Mouse (Mus musculus): Measurements from ENCODE around the gene Dgki.

Gene Dgki

DNA sequence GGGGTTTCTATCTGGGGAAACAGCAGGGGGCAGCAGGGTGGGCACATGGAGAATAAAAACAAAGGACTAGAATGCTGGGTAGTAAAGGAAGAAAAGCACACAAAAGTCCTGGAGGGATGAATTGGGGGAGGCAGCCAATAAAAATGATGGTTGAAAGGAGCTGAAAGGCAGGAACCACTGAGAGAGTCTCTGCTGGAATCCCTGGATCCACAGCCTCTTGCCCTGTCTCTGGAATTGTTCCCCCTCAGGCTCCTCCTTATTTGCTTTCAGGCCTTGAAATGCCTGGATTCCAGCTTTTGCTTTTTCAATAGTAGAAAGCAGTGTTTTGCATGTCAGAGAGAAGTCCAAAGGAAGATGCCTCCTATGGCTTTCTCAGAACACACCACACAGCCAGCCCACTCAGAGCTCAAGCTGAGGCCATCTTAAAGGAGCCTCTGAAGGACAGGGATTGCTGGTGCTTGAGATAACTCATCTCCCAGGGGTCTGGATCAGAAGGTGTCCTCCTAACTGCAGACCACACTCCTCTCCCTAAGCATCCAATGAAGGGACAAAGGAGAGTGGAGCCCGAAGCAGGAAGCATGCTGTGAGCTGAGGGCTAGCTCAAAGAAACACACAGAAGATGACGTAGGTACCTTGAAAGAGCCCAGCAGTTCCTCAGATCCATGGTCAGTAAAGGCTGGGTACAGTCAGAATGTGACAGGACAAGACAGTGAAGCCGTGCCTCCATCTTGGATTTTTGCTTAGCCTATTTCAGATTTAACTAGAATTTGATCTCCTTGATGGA is 441.5 kb downstream of the Dgki start:
- DNase-seq (ENCODE audit: low spot score in 2 of 2), result no peak

DNA sequence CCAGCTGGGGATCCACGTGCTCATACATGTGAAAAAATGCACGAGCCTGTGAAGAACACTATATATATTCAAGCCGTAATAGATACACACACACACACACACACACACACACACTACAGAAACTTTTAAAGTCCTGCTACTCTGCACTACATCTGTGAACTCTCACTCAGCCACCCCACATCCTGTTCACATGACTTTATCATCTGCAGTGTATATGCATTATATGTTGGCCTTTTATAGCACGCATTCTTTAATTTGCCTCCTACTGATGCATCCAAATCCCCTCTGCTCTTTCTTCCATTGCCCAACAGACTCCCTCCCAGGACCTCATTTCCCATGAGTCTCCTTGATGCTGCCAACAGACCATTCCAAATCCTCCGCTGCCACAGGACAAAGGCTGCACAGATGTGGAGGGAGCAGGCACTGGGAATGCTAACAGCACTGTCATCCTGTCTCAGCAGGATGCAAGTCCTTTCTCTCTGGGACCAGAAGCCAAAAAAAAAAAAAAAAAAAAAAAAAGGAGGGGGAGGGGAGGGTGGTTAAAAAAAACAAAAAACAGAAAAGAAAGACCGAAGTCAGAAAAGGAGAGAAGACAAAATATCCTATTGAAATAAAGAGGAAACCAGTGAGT is 442.2 kb downstream of the Dgki start:
- DNase-seq (ENCODE audit: low spot score in 2 of 2), result no peak

DNA sequence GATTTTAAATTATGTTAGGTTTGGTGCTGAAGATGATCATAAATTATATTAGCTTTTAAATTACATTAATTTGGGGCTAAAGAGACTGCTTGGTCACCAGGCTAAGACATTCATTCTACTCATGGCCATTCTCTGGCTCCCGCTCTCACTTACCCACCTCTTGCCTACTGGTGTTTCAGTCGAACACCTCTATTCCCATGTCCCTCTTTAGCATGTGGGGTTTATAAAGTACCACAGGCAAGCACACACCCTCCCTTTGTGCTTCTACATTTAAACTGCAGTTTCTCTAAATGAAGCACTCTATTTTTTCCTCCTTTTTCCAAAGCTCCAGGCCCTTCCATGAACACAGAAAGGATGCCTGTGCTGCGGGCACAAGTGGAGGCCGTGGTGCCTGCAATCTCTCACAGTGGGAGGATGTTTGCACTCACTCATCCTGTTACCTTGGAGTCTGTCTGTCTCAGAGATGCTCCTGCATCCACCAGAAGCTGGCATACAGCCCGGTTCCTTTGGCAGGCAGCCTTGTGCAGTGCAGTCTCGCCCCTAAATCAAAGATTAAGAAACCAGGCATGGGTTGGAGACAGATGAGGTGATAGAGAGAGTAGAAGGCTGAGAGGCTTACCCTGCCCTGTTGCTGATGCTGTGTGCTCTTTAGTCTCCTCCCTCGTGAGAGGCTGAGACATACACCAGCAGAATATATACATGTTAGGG is 449.4 kb downstream of the Dgki start:
- no peak for DNase-seq (ENCODE audit: low spot score in 2 of 2)

DNA sequence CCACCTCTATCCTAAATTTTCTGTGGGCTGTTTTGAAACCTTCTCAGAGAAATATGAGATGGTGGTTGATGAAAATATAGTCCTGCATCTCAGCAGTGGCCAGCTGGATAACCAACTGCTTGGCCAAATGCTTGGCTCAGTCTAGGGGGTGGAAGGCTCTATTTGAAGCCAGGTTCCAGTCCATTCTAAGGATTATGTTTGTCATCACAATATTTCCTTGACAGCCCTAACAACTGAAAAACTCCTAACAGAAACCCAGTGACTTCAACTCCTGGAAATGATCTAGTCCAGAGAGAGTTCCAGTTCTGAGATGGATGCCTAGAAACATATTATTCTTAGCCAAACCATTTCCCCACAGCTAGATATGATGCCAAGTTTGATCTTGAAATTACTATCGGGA is 454.7 kb downstream of the Dgki start:
- DNase-seq (ENCODE audit: low spot score in 2 of 2), result no peak

DNA sequence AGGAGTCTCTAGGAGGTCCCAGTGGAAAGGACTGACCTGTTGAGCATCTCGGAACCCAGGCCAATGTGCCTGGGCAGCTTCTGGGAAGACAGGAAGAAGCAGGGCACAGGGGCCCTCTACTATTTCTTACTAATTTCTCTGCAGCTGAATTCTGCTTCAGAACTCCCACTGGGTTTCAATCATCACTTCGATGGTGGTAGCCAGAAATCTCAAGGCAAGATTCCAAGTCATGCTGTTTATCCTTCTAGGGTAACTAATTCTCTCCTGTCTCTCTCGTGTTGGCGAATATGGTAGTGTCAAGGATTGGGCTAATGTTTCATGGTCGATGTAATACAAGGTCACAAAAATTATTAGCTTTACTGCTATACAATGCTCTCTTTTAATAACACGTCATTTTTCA is 455.7 kb downstream of the Dgki start:
- DNase-seq (ENCODE audit: low spot score in 2 of 2), result no peak

DNA sequence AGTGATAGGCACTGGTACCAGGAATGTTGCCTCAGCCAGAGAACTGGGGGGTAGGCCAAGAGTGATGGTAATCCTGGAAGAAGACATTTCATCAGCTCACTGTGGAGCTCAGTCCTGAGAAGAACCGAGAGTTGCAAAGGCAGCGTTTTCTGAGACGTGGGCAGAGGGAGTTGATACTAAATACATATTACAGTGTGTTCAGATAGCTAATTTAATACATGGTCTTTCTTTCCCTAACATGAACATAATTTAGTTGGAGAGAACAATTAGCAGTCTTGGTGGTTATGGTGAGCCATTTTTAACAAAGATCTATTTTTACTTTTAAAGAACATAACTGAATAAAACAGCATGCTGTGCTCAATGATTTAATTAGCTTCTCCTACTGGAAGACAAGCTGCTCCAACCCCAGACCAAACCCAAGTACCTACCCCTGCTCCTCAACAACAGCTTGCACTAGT is 456.9 kb downstream of the Dgki start:
- DNase-seq (ENCODE audit: low spot score in 2 of 2), result no peak

DNA sequence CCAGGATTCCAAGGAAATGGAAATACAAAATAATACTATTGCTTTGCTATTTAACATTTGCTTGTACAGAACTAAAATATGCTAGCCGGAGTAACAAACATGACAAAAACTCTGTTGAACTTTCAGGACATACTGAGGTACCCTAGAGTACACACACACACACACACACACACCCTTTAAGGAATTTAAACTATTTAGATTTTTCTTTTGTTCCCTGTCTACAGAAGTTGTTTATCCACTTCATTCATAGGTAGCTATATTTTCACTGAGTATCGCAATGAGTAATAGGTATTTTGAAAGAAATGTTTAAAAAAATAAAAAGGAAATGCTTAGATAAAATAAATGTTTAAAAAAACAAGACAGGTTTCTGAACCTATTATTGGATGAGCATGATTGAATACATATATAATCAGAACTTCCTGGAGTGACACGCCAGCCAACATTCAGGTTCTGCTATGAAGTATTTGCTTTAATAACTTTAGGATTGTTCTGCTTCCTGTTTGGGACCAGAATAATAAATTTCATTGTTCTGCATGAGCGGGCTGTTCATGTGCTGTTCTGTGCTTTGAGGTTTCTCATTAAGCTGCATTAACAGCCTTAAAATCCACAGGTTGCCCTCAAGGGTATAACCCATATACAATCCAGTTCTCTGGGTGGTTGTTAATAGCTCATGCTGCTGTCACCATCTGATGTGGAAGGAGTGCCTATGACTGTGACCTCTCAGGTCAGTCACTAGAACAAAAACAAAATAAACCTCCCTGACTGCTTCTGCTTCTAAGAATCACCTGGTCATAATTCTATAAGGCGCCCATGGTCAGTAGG is 457.7 kb downstream of the Dgki start:
- DNase-seq (ENCODE audit: low spot score in 2 of 2), result no peak

DNA sequence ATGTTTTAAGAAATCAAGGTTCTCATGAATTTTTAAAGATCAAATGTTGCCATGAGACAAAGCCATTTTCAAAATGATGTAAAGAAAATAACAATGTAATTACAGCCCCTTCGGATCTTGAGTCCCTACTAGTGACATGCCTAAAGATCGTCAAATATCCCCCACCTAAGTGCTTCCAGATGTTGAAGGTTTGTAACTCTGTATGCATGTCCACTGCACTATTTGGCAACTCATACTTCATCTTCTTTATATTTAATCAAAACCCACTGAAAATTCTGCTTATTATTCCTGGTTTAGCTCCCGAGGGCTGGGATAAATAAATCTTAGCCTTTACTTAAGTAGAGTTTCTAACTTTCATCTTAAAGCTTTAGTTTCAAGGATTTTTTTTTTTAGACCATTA is 458.3 kb downstream of the Dgki start:
- no peak for DNase-seq (ENCODE audit: low spot score in 2 of 2)

DNA sequence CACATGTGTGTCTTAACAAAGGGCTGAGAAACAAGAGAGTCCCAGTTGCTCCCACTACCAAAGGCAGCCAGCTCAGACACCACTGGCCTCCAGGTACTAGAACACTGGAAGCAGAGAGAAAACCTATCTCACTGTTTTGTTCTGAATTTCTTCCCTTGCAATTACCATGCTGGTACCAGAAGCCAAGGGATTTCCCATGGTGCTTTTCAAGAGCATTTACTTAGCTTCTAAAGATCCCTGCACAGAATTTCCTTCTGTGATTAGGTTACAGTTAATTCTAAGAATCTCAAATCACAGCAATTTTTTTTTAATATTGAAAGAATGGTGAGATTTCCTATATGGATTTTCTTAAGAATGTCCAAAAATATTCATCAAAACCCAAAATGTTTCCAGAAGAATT is 458.8 kb downstream of the Dgki start:
- DNase-seq (ENCODE audit: low spot score in 2 of 2), result no peak

DNA sequence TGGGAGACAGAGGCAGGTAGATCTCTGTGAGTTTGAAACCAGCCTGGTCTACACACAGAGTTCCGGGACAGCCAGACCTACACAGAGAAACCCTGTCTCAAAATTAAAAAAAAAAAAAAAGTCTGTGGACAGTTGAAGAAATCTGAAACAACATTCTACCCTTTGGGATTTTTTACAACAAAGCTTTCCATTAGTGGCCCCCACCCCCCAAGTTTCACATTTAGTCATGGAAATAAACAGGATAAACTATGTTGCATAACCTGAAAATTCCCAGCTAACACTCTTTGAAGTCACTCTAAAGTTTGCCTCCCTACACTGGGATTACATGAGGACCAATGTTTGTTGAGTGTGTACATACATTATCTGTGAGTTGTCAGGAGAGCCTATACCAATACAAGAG is 461.2 kb downstream of the Dgki start:
- DNase-seq (ENCODE audit: low spot score in 2 of 2), result no peak

DNA sequence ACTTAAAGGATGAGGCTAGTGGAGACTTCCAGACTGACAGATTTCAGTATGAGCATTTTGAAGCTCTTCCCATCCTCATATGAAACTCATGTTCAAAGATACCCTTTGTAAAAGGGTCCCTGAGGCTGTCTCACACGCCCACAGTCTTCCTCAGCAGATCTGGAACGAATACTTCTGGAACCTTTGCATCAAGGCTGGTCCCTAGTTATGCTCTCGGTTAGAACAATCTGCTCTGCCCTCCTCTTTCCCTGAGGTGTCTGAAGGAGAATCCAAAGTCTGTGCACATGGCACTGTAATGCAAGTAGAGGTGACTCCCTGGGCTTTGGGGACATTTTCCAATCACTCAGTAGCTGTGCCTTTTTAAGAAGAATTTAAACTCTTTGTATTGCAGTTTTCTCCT is 464.6 kb downstream of the Dgki start:
- DNase-seq (ENCODE audit: low spot score in 2 of 2), result no peak

DNA sequence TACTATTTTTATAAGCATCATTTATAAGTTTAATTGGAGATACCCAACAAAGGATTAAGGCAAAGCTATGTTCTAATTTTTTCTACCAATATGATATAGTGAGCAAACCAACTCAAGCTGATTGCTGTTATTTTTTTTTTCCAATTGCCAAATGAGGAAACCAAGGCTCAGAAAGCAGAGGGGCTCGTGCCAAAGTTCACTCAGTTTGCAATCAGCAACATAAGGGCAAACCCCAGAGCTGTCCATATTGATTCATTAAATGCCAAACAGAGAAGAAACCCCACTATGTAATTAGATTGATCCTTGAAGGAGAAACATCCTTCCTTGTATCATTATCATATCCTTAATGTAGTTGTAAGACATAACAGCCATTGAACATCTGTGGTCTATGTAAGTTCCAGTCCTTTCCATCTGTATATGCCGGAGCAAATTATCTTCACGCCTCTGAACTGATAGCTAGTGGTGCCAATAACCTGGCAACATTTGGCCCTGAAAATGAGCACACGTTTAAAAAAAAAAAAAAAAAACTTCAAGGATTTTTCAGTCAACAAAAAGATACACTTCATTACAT is 465.2 kb downstream of the Dgki start:
- no peak for DNase-seq (ENCODE audit: low spot score in 2 of 2)

DNA sequence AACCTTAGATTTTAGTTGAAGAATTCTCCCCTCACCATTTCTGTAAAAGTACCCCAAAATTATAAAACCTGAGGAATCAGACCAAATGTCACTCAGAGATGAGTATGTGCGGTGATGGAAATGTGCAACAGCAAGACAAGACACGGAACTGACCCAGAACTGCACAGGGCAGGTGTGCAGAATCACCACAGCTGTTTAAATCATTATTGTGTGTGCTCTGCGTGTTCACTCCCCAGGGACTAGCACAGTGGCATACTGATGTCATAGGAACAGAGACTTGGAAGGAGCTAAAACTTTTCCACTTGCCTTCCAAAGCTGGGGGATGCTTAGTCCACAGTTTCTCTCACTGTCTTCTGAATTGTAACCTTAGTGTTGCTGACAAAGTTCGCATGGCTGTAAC is 467.3 kb downstream of the Dgki start:
- DNase-seq (ENCODE audit: low spot score in 2 of 2), result no peak

DNA sequence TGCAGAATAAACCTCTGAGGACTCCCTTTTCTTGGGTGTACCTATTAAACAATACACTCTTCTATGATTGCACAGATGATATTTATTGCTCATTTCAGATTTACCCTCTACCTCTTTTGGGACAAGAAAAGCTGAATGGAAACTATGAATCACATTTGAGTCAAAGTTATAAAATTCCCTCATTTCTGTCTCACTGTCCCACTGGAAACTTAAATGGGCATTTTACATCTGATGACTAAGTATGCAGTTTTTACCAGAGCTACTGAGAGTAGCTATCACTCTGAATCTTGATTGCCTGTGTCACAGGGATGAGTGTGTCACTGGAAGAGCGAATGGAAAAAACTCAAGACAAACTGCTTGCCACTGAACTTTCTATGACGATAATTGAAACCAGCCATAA is 467.8 kb downstream of the Dgki start:
- DNase-seq (ENCODE audit: low spot score in 2 of 2), result no peak

DNA sequence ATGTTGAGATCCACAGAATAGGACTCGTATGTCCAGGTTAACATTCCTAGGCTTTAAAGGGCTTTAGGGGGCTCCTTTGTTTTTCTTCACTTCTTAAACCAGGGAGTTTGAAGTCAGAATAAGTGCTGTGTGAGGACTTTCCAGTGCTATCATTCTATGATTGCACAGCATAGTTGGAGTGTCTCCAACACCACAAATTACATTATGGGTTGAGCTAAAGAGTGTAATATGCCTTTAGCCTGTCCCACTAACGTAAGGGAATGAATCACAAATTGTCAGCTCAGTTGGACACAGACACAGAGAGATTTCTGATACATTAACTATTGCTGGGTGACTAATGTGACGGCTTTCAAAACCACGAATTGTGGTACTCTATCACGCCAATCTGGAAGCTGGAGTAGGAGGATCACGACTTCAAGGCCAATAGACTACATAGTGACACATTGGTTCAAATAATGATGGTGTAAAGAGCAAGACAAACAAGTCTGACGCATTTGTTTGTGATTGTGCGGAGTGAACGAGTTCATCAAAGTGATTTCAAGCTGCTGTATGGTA is 469.5 kb downstream of the Dgki start:
- DNase-seq (ENCODE audit: low spot score in 2 of 2), result no peak

DNA sequence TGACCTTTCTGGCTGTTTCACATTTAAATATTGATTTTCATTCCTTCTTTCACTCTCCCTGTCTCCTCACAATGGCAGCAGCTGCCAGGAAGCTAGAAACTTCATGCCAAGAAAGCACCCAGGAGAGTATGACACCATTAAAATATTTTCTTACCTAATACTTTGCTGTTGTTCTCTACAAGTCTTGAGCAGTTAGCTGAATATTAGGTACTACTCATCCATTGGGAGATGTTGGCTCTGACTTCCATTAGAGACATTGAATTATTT is 480.3 kb downstream of the Dgki start:
- no peak for DNase-seq (ENCODE audit: low spot score in 2 of 2)

DNA sequence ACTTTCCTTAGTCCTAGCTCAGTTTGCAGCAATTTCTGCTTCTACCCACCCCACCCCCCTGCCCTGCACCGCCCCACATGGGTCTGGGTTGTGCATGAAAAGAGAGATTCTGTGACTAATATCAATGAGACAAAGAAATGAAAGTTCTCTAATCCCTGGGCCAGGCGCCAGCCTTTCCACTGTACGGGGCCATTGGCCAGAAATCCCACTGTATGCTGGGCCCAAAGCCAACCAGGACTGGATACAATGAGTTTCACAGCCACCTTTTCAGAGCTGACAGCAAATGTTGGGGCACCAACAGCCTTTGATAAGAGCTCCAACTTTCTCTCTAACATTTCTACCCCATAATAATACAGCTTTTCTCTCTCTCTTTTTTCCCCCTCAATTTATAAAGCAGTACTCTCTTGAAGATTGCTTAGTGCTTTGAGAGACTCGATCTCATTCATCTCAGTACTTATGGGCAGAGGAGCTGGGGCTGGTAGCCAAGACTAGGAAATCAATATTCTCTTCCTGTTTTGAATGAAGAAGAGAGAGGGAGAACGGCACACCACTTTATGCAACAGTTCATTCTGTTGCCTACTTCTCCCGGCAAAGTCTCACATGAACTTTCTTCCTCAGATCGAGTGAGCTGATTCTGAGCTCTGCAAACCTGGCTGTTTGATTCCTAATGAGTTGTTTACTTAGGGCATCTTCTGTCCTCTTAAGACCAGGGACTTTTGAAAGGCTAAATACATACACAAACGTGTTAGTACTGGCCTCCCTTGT is 480.8 kb downstream of the Dgki start:
- no peak for DNase-seq (ENCODE audit: low spot score in 2 of 2)

DNA sequence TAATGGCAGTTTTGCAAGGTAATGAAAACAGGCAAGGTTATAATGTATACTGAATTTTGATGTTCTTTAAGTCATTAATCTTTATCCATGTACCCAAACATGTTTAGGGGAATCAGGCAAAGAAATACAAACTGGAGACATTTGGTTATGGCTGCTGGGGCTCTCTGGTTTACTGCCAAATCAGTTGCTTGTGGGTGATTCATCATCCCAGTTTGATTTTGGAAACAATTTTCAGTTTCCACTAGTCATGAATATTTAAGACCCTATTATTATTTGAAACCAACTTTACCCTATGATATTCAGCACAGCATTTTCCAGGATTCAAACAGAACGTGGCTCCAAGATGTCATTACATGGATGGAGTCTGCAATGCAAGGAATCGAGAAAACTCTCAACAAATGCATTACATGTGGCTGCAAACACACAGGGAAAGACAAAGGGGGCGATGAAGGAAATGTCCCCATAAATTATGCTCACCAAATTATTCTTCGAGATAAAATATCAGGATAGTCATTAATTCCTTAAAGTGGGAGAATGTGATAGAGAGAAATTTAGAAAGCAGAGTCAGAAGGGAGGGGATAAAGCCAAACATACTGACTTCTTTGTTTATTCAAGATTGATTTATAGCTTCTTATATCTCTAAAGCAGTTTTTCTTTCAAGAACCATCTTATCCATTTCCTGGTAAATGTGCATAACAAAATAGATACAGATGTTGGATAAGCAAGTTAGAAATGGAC is 481.5 kb downstream of the Dgki start:
- no peak for DNase-seq (ENCODE audit: low spot score in 2 of 2)

DNA sequence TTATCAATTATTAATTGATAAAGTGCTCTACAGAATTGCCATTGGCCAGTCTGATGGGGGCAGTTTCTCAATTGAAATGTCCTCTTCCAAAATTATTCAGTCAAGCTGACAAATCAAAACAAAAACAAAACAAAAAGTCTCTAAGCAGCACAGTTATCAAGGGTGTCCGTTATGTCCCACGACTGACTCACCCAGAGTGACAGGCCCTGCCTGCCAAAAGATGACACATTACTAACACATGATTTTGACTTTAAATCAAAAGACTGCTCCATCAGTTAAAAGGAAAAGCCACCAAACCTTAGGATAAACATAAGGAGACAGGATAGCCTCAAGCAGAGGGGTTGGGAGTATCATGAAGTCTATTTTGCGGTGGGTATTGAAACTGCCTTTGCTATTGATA is 483.3 kb downstream of the Dgki start:
- DNase-seq (ENCODE audit: low spot score in 2 of 2), result no peak

DNA sequence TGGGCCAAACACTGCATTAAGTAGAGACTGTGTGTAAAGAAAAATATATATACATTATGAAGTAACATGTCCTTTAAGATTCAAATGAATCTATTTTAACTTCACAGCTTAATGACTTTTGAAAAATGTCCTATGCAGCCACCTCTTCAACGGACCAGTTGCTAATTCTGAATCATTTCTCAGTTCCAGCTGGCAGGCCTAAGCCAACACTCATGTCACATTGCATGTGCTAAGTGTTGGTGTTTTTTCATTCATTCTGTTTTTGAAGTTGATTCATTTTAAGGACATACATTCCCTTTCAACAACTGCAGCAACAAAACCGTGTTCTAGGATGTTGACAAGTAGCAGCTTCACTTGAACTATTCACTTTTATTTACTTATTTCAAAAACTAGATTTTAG is 484.0 kb downstream of the Dgki start:
- DNase-seq (ENCODE audit: low spot score in 2 of 2), result no peak
